In genomic region chr4:95101684-95102083, GRCm38 (mm10) we compare ENCODE assay signal across 25 mouse cellular contexts.
"Had no signal": no experiment of that assay in that cellular context is flagged by ENCODE, and none has a peak within 500 bp of the region (broad histone marks: within the 10 kb centered on the region; RNA-seq: fewer than 3 reads in every experiment).

No protein-coding gene starts in this region.

- H3K27ac ChIP-seq: gastrocnemius, adult 2 months; heart, adult 2 months; hindbrain, embryonic 10.5 days; hindbrain, embryonic 12.5 days; hindbrain, embryonic 14.5 days; intestine, embryonic 15.5 days; layer of hippocampus, adult 2 months; left cerebral cortex, adult 2 months; limb, embryonic 10.5 days; limb, embryonic 12.5 days; liver, embryonic 12.5 days; liver, embryonic 14.5 days had no signal

- H3K27me3 ChIP-seq: heart, embryonic 12.5 days; hindbrain, embryonic 12.5 days; intestine, embryonic 15.5 days had no signal

- H3K4me2 ChIP-seq: heart, embryonic 12.5 days; hindbrain, embryonic 12.5 days; hindbrain, embryonic 14.5 days; intestine, embryonic 15.5 days; limb, embryonic 12.5 days; liver, embryonic 12.5 days had no signal

- H3K9me3 ChIP-seq: intestine, embryonic 15.5 days; limb, embryonic 10.5 days; liver, embryonic 12.5 days had no signal

- ATAC-seq: hindbrain, embryonic 16.5 days; inflammation-experienced regulatory T-cells, adult 6 months; intestine, embryonic 15.5 days; intestine, postnatal 0 days; liver, embryonic 12.5 days had no signal

- DNase-seq: gastrocnemius, adult 2 months; gastrocnemius, postnatal 10 days; gastrocnemius, postnatal 25 days; heart, adult 2 months; heart, postnatal 10 days; heart, postnatal 4 days; kidney, adult 18-20 months; kidney, adult 8-10 months; kidney, postnatal 10 days; kidney, postnatal 25 days; kidney, postnatal 4 days had no signal

- H3K36me3 ChIP-seq: heart, embryonic 12.5 days; hindbrain, embryonic 10.5 days; hindbrain, embryonic 12.5 days; intestine, embryonic 15.5 days; limb, embryonic 12.5 days; liver, embryonic 12.5 days had no signal

- H3K9ac ChIP-seq: heart, embryonic 12.5 days; hindbrain, embryonic 12.5 days; hindbrain, embryonic 14.5 days; intestine, embryonic 15.5 days; limb, embryonic 12.5 days; liver, embryonic 12.5 days; liver, embryonic 14.5 days had no signal

- H3K4me3 ChIP-seq: gastrocnemius, adult 2 months; heart, adult 2 months; heart, embryonic 12.5 days; hindbrain, embryonic 10.5 days; hindbrain, embryonic 12.5 days; intestine, embryonic 15.5 days; layer of hippocampus, adult 2 months; left cerebral cortex, adult 2 months; limb, embryonic 10.5 days; limb, embryonic 12.5 days; liver, embryonic 12.5 days had no signal
